Mouse (Mus musculus): ENCODE results near the gene Abi1. TPM values are rescaled to one million over a fixed set of nuclear protein-coding genes. Genes with fewer than 3 reads are reported as not detected.
"Not testable (repeated sequence)": the region's sequence is repeated elsewhere in the genome, so short reads cannot be mapped to it uniquely, and the experiment has no call there.

Gene Abi1
- total RNA-seq, 2 experiments from 2014 or later: 143 to 145 TPM

GRCm38 (mm10) chr2:22996071-22996470 lies 44.0 kb downstream of the Abi1 start:
- intact Hi-C loops (cut with DNase I): no loop called here
- DNase-seq (ENCODE audit: low spot score in 2 of 2): no peak

- DNase-seq (ENCODE audit: low spot score in 2 of 2): no peak
- intact Hi-C loops (cut with DNase I): loop anchor here (5.0 kb wide), 1 partner anchor 51 kb away; no protein-coding TSS in a partner anchor
Observed at GRCm38 (mm10) chr2:22985973-22986657, 53.9 kb downstream of the Abi1 start.

DNA sequence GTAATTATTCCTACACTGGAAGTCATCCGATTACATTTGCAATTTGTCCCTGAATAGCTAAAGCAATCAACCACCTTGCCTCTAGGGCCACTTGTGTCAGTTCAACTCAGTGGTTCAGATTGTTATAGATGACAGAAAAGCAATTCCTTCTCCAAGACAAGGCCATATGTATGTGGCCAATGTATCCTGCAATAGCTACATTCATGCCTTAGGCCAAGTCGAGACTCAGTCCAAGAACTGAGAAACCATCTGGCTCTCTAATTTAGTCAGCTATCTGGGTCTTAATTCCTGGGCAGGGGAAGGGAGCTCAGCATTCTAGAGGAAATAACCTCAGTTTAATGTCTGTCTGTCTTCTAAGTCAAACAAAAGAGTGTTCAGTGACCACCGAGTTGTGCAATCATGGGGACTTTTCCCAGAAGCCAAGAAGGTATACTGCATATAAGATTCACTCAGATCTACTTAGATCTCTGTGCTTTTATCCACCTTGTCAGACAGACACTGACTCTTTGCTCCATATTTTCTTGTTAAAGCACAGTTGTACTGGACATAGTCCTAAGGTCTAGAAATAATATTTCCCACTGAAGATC lies 62.6 kb downstream of the Abi1 start:
- intact Hi-C loops (cut with DNase I): no loop called here
- no peak for DNase-seq (ENCODE audit: low spot score in 2 of 2)

DNA sequence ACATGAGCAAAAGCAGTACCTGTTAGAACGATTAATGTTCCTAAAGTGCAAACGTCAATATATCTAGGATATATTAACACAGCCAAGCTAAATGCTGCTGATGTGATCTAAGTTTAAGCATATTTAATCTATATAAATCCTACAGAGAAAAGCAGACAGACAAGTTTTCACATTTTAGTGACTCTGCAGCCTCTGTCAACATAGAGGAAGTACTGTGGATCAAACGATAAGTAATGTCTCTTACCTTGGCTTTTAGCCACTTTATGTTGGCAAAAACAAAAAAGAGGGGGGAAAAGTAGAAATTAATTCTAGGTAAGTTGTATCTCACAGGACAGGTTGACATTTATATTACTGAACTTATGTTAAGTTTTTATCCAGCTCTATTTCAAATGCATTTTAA lies 77.1 kb downstream of the Abi1 start:
- no peak for DNase-seq (ENCODE audit: low spot score in 2 of 2)
- intact Hi-C loops (cut with DNase I): loop anchor here (5.0 kb wide), 1 partner anchor 74 kb away; no protein-coding TSS in a partner anchor

DNA sequence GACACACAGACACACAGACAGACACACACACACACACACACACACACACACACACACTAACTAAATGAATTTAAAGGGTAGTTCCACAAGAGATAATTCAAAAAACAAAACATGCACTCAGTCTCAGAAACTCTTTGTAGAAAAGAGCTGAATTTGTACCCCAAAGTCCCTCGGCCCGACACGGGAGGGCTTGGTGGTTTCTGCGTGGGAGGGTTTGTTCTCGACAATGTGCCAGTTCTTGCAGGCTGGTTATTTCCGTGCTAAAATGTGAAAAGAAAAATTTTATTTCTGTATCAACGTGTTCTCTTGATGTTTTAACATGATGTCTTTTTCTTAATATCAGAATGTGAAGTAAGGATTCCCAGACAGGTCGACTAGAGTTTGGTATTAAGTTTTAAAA lies 77.8 kb downstream of the Abi1 start:
- intact Hi-C loops (cut with DNase I): loop anchor here (5.0 kb wide), 1 partner anchor 75 kb away; no protein-coding TSS in a partner anchor
- DNase-seq (ENCODE audit: low spot score in 2 of 2): peak; percentile 38 to 49

GRCm38 (mm10) chr2:22961681-22962080 lies 78.4 kb downstream of the Abi1 start:
- no peak for DNase-seq (ENCODE audit: low spot score in 2 of 2)
- intact Hi-C loops (cut with DNase I): loop anchor here (5.0 kb wide), 1 partner anchor 76 kb away; no protein-coding TSS in a partner anchor

DNA sequence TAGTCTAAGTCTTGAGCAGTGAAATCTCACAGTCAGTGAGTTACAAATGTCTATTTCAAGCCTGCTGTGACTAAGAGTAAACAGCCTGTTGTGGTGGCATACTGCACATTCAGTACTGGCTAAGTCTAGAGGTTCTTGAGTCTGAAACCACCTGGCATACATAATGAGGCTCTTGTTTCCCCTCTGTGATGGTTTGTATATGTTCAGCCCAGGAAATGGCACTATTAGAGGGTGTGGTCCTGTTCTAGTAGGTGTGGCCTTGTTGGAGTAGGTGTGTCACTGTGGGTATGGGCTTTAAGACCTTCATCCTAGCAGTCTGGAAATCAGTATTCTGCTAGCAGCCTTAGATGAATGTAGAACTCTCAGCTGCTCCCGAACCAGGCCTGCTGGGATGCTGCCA lies 82.6 kb downstream of the Abi1 start:
- no peak for DNase-seq (ENCODE audit: low spot score in 2 of 2)

GRCm38 (mm10) chr2:22955914-22956313 lies 84.1 kb downstream of the Abi1 start:
- intact Hi-C loops (cut with DNase I): no loop called here

More for the DNA sequence above, 82.6 kb downstream of the Abi1 start:
- intact Hi-C loops (cut with DNase I): no loop called here

GRCm38 (mm10) chr2:22954278-22954677 lies 85.8 kb downstream of the Abi1 start:
- DNase-seq (ENCODE audit: low spot score in 2 of 2): no peak
- intact Hi-C loops (cut with DNase I): no loop called here

More at GRCm38 (mm10) chr2:22955914-22956313, 84.1 kb downstream of the Abi1 start:
- DNase-seq (ENCODE audit: low spot score in 2 of 2): no peak

- no peak for DNase-seq (ENCODE audit: low spot score in 2 of 2)
- intact Hi-C loops (cut with DNase I): no loop called here
Observed at GRCm38 (mm10) chr2:22949956-22950355, 90.1 kb downstream of the Abi1 start.

DNA sequence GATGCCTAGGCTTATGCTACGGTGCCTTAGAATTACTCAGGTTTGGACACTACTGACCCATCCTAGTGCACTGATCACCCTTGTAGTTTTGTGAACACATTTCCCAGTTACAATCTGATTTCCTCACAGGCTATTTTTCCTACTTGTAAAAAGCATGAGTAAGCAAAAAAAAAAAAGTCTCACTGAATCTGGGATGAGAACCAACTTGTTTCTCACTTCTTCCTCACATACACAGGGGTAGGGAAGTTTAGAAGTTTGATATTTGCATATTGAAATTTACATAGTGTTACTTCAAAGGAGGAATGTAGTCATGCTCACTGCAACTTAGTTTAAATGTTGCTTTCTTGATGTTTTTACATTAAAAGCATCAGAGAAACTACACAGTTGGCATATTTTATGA lies 106.5 kb downstream of the Abi1 start:
- no peak for DNase-seq (ENCODE audit: low spot score in 2 of 2)
- intact Hi-C loops (cut with DNase I): no loop called here

- intact Hi-C loops (cut with DNase I): no loop called here
- no peak for DNase-seq (ENCODE audit: low spot score in 2 of 2)
Observed at GRCm38 (mm10) chr2:22928259-22928658, 111.8 kb downstream of the Abi1 start.

DNA sequence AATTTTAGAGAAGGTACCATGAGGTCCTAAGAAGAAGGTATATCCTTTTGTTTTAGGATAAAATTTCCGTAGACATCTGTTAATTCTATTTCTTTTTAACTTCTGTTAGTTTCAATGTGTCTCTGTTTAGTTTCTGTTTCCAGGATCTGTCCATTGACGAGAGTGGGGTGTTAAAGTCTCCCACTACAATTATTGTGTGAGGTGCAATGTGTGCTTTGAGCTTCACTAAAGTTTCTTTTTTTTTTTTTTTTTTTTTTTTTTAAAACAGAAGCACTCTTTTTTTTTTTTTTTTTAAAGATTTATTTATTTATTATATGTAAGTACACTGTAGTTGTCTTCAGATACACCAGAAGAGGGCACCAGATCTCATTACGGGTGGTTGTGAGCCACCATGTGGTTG lies 114.1 kb downstream of the Abi1 start:
- intact Hi-C loops (cut with DNase I); DNase-seq (ENCODE audit: low spot score in 2 of 2): not testable (repeated sequence)

DNA sequence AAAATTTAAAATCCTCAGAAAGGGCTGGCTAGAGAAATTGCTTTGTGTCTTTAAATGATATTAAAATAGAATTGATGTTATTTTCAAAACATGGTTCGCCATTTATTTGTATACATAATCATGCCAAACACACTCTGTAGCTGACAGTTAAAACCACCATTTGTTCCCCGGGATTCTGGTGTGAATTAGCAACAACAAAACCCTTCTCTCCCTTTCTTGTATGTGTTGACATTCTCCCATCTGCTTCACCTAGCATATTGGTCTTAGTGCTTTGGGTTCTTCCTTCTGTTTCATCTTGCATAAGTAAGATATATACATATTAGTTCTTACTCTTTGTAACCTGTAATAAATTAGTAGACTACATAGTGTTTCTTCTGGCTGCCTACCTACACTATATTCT lies 121.4 kb downstream of the Abi1 start:
- intact Hi-C loops (cut with DNase I): no loop called here
- DNase-seq (ENCODE audit: low spot score in 2 of 2): no peak

DNA sequence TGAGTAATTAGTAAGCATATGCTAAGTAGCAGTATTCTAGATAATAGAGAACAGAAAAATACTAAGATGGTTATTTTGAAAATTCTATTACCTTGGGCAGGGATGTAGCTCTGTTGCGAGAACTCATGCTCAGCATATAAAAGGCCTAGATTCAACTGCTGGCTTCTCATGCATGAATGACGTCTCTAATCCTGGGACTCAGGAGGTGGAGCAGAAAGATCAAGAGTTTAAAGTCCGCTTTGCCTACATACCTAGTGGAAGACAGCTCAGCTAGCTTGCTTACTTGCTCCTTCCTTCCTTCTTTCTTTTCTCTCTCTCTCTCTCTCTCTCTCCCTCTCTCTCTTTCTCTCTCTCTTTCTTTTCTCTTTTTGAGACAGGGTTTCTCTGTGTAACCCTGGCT lies 125.6 kb downstream of the Abi1 start:
- intact Hi-C loops (cut with DNase I): no loop called here
- DNase-seq (ENCODE audit: low spot score in 2 of 2): no peak

DNA sequence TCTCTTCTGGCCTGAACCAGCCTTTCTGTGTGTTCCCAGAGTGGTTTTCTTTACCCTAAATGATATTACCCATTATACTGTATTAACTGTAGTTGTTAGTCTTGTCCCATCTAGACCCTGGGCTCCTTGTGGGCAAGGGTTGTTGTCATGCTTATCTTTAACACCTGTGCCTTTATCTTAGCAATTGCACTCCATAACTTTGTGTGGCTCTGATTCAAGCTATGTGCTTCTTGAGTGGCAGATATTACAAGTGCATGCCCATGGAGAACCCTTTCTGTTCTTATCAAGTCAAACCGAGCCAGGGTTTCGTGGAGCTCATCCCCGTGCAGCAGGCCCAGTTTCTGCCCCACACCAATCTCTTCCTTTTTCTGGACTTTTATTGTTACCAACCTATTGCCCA lies 136.1 kb downstream of the Abi1 start:
- DNase-seq (ENCODE audit: low spot score in 2 of 2): no peak
- intact Hi-C loops (cut with DNase I): no loop called here

- intact Hi-C loops (cut with DNase I): loop anchor here (2.0 kb wide), 1 partner anchor 145 kb away; the partner anchor contains the start of gene Abi1
- peak; percentile 91 to 94 for DNase-seq (ENCODE audit: low spot score in 2 of 2)
Observed at GRCm38 (mm10) chr2:22895282-22896273, 144.5 kb downstream of the Abi1 start, which contains the start of gene Pdss1. Gene Pdss1, plus strand, starts transcription at chr2:22895522.

- peak in 1 of 2 experiments; percentile 5 for DNase-seq (ENCODE audit: low spot score in 2 of 2)
- intact Hi-C loops (cut with DNase I): loop anchor here (2.0 kb wide), 1 partner anchor 146 kb away; the partner anchor contains the start of gene Abi1
Observed at GRCm38 (mm10) chr2:22894932-22895281, 145.1 kb downstream of the Abi1 start.
